Mouse (Mus musculus): ENCODE results near the gene Nup85.
A peak's percentile ranks its signal among the peaks of the same experiment; 100 is the strongest.

- peak; percentile 59; the same call in 1 of the 2 replicates for TF ChIP-seq POLR2A (IDR thresholded peaks at IDR 0.05; ENCODE audit: insufficient read depth, low read depth, low read length)
- peak; percentile 83; the same call in 1 of the 2 replicates for TF ChIP-seq CTCF (IDR thresholded peaks at IDR 0.05; ENCODE audit: insufficient read depth, low read depth, low read length)
Measured at GRCm38 (mm10) chr11:115612410-115613137, 48.3 kb downstream of the Nup85 start, which contains the start of gene Mif4gd.

Measured in olfactory bulb, adult 2 months (tissue).